Mouse (Mus musculus): Measurements from ENCODE around the gene Dse. TPM values are rescaled to one million over a fixed set of nuclear protein-coding genes. Genes with fewer than 3 reads are reported as not detected.

Gene Dse
- polyA plus RNA-seq, 1 experiment from 2014 or later: 4.5 TPM

DNA sequence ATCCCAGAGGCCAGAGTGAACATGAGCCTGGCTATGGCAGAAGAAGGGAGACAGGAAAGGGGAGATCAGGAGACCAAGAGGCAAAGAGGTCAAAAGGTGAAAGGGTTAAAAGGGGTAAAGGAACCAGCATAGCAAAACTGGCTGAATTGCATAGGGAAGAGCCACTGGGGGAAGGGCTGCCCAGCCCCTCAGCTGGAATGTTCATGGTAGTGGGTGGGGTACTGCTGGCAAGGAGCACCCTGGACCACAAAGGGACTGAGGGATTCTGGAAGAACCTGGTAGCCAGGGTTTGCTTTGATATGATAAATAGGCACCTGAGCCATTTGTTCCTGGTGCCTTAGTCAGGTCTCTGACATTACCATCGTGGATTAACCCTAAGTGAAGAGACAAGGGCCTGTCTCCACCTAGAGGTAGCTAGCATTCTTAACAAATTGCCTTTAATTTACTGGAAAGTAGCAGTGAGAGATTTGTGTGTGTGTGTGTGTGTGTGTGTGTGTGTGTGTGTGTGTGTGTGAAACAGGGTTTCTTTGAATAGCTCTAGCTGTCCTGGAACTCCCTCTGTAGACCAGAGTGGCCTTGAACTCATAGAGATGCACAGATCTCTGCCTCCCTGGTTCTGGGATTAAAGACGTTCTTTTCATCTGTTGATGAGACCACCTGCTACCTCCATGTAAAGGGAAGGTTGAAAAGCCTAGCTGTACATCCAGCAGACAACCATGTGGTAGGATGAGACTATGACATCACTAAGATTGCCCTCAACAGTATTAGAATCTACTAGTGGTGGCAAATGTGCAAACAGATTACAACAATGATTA lies 26.6 kb upstream of the Dse start:
- ATAC-seq: no peak

DNA sequence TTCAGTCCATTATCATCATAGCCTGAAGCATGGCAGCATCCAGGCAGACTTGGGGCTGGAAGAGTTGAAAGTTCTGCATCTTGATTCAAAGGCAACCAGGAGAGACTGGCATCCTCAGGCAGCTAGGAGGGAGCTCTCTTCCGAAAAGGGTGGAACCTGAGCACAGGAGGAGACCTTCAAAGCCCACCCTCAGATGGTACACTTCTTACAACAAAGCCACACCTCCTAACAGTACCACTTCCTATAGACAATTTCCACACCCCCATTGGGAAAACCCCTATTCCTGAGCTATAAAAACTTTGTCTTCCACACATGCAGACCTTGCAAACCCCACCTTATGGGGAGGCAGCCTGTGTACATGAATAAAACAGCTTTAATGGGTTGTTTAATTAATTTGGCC lies 25.9 kb upstream of the Dse start:
- 81% methylated on average over 1 of the region's 1 CpGs for WGBS
- no peak overlapping the region for H3K4me3 ChIP-seq (replicated peaks; ENCODE audit: low read length)

More for the DNA sequence above, 26.6 kb upstream of the Dse start:
- Histone ChIP-seq H3K9me3 (ENCODE audit: control insufficient read depth, low read length) (no peaks in the 10 kb centered on the region), H3K4me2 (ENCODE audit: low read length) (no peak overlapping the region), H3K4me1 (replicated peaks; ENCODE audit: control insufficient read depth, insufficient read depth, low read length) (no peaks in the 10 kb centered on the region), H3K27me3 (replicated peaks; ENCODE audit: control insufficient read depth, insufficient read depth, low read length) (no peaks in the 10 kb centered on the region), H3K4me3 (replicated peaks; ENCODE audit: low read length) (no peak overlapping the region), H3K36me3 (ENCODE audit: control insufficient read depth, insufficient read depth) (no peaks in the 10 kb centered on the region), H3K27ac (ENCODE audit: low read length) (no peak overlapping the region), H3K9ac (replicated peaks; ENCODE audit: low read depth, low read length) (no peak overlapping the region)
- WGBS: 28% methylated on average over 2 of the region's 2 CpGs

DNA sequence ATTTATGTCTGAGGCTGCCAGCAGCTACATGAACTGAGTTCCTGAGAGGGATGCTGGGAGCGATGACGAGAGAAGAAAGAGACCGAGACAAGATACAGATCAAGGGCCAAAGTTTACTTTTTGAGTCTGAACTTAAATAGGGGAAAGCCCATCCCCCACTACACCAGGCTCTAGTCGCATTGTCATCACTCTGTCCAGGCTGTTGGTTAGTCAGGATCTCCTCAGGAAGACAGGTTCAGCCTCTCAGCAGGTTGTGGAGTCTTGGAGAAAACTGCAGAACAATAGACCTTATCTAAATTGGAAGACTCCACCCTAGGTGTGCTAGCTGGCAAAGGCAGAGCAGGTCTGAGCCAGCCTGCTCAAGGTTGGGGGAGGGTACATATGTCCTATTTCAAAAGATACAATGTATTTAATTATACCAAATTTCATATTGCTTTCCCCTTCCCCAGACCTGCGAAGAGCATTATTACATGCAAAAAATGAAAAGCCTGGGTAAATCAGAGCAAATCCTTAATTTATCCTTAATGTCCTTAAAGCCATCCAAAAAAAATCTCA lies 22.7 kb upstream of the Dse start:
- H3K9me3 ChIP-seq (ENCODE audit: control insufficient read depth, low read length): no peaks in the 10 kb centered on the region
- 42% methylated on average over 5 of the region's 5 CpGs for WGBS
- H3K9ac ChIP-seq (replicated peaks; ENCODE audit: low read depth, low read length): no peak overlapping the region
- H3K4me1 ChIP-seq (replicated peaks; ENCODE audit: control insufficient read depth, insufficient read depth, low read length): no peaks in the 10 kb centered on the region
- no peak overlapping the region for H3K4me2 ChIP-seq (ENCODE audit: low read length)
- no peak overlapping the region for H3K4me3 ChIP-seq (replicated peaks; ENCODE audit: low read length)
- no peaks in the 10 kb centered on the region for H3K27me3 ChIP-seq (replicated peaks; ENCODE audit: control insufficient read depth, insufficient read depth, low read length)
- H3K36me3 ChIP-seq (ENCODE audit: control insufficient read depth, insufficient read depth): no peaks in the 10 kb centered on the region
- no peak overlapping the region for H3K27ac ChIP-seq (ENCODE audit: low read length)
- ATAC-seq: no peak

More for the DNA sequence above, 25.9 kb upstream of the Dse start:
- H3K9me3 ChIP-seq (ENCODE audit: control insufficient read depth, low read length): no peaks in the 10 kb centered on the region
- no peaks in the 10 kb centered on the region for H3K4me1 ChIP-seq (replicated peaks; ENCODE audit: control insufficient read depth, insufficient read depth, low read length)
- H3K27me3 ChIP-seq (replicated peaks; ENCODE audit: control insufficient read depth, insufficient read depth, low read length): no peaks in the 10 kb centered on the region
- no peak for ATAC-seq
- H3K9ac ChIP-seq (replicated peaks; ENCODE audit: low read depth, low read length): no peak overlapping the region
- no peaks in the 10 kb centered on the region for H3K36me3 ChIP-seq (ENCODE audit: control insufficient read depth, insufficient read depth)
- H3K27ac ChIP-seq (ENCODE audit: low read length): no peak overlapping the region
- no peak overlapping the region for H3K4me2 ChIP-seq (ENCODE audit: low read length)

DNA sequence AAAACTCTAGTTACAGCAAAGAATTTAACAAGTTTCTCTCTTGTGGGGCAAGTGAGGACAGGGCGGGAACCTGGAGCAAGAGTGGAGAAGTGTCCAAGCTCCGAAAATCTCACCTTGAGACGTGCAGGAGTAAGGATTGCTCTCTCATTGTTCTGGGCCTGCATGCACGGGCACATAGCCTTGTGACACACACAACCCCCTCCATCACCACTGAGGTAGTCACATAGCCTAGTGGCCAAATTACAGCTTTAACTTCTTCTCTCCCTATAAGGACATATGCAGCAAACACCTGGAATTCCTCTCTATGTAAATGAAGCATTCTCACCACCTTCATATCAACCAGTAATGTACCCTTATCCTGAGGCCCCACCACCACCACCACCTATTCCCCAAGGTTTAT lies 22.0 kb upstream of the Dse start:
- Histone ChIP-seq H3K9me3 (ENCODE audit: control insufficient read depth, low read length) (no peaks in the 10 kb centered on the region), H3K27me3 (replicated peaks; ENCODE audit: control insufficient read depth, insufficient read depth, low read length) (no peaks in the 10 kb centered on the region), H3K4me1 (replicated peaks; ENCODE audit: control insufficient read depth, insufficient read depth, low read length) (no peaks in the 10 kb centered on the region), H3K4me3 (replicated peaks; ENCODE audit: low read length) (no peak overlapping the region), H3K9ac (replicated peaks; ENCODE audit: low read depth, low read length) (no peak overlapping the region), H3K27ac (ENCODE audit: low read length) (no peak overlapping the region), H3K4me2 (ENCODE audit: low read length) (no peak overlapping the region), H3K36me3 (ENCODE audit: control insufficient read depth, insufficient read depth) (no peaks in the 10 kb centered on the region)
- no peak for ATAC-seq
- WGBS: 78% methylated on average over 4 of the region's 4 CpGs

- no peak overlapping the region for H3K27ac ChIP-seq (ENCODE audit: low read length)
- no peak overlapping the region for H3K9ac ChIP-seq (replicated peaks; ENCODE audit: low read depth, low read length)
- H3K4me3 ChIP-seq (replicated peaks; ENCODE audit: low read length): no peak overlapping the region
- 55% methylated on average over 3 of the region's 3 CpGs for WGBS
- H3K4me1 ChIP-seq (replicated peaks; ENCODE audit: control insufficient read depth, insufficient read depth, low read length): no peaks in the 10 kb centered on the region
- no peak for ATAC-seq
- no peaks in the 10 kb centered on the region for H3K36me3 ChIP-seq (ENCODE audit: control insufficient read depth, insufficient read depth)
- no peak overlapping the region for H3K4me2 ChIP-seq (ENCODE audit: low read length)
- H3K9me3 ChIP-seq (ENCODE audit: control insufficient read depth, low read length): no peaks in the 10 kb centered on the region
- H3K27me3 ChIP-seq (replicated peaks; ENCODE audit: control insufficient read depth, insufficient read depth, low read length): no peaks in the 10 kb centered on the region
These were observed 16.1 kb upstream of the Dse start for GRCm38 (mm10) chr10:34223660-34224059.

GRCm38 (mm10) chr10:34221909-34222620 lies 14.6 kb upstream of the Dse start:
- WGBS: 60% methylated on average over 3 of the region's 3 CpGs
- Histone ChIP-seq H3K9me3 (ENCODE audit: control insufficient read depth, low read length) (no peaks in the 10 kb centered on the region), H3K9ac (replicated peaks; ENCODE audit: low read depth, low read length) (no peak overlapping the region), H3K36me3 (ENCODE audit: control insufficient read depth, insufficient read depth) (no peaks in the 10 kb centered on the region), H3K4me2 (ENCODE audit: low read length) (no peak overlapping the region), H3K4me3 (replicated peaks; ENCODE audit: low read length) (no peak overlapping the region), H3K27me3 (replicated peaks; ENCODE audit: control insufficient read depth, insufficient read depth, low read length) (no peaks in the 10 kb centered on the region), H3K4me1 (replicated peaks; ENCODE audit: control insufficient read depth, insufficient read depth, low read length) (no peaks in the 10 kb centered on the region), H3K27ac (ENCODE audit: low read length) (no peak overlapping the region)
- ATAC-seq: no peak

DNA sequence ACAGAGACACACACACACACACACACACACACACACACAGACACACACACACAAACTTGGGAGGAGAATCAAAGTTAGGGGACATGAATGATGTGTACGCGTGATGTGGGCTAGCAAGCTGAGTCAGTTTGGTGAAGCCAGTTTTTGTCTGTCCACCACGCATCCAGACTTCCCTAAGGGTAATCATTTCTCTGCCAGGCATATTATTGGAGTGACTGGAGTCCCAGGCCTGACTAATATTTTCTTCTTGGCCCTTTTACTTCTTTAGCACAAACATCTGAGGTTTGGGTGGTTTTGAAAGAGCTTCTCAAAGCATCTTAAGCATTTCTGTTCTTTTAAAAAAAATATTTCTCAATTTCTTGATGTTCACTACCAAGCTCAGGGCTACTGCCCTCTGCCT lies 10.7 kb upstream of the Dse start:
- Histone ChIP-seq H3K36me3 (ENCODE audit: control insufficient read depth, insufficient read depth) (no peaks in the 10 kb centered on the region), H3K4me3 (replicated peaks; ENCODE audit: low read length) (no peak overlapping the region), H3K27me3 (replicated peaks; ENCODE audit: control insufficient read depth, insufficient read depth, low read length) (no peaks in the 10 kb centered on the region), H3K4me1 (replicated peaks; ENCODE audit: control insufficient read depth, insufficient read depth, low read length) (no peaks in the 10 kb centered on the region), H3K9ac (replicated peaks; ENCODE audit: low read depth, low read length) (no peak overlapping the region), H3K27ac (ENCODE audit: low read length) (no peak overlapping the region), H3K9me3 (ENCODE audit: control insufficient read depth, low read length) (no peaks in the 10 kb centered on the region), H3K4me2 (ENCODE audit: low read length) (no peak overlapping the region)
- ATAC-seq: no peak
- 94% methylated on average over 3 of the region's 3 CpGs for WGBS

DNA sequence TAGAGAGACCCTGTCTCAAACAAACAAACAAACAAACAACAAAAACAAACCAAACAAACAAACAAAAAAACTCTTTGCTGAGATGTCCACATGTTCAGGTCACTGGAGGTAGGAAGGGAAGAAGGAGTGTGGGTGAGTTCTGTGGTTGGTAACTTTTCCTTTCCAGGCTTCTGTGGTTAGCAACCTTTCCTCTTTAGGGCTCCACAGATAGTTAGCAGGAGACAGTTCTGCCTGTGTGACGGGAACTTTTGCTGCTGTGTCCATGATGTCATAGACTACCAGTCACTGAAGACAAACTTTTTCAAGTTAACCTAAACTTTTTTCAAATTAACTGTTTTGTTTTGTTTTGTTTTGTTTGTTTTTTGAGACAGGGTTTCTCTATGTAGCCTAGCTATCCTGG lies 8.2 kb upstream of the Dse start:
- Histone ChIP-seq H3K27ac (ENCODE audit: low read length) (no peak overlapping the region), H3K9ac (replicated peaks; ENCODE audit: low read depth, low read length) (no peak overlapping the region), H3K27me3 (replicated peaks; ENCODE audit: control insufficient read depth, insufficient read depth, low read length) (no peaks in the 10 kb centered on the region), H3K9me3 (ENCODE audit: control insufficient read depth, low read length) (no peaks in the 10 kb centered on the region), H3K4me1 (replicated peaks; ENCODE audit: control insufficient read depth, insufficient read depth, low read length) (no peaks in the 10 kb centered on the region), H3K36me3 (ENCODE audit: control insufficient read depth, insufficient read depth) (no peaks in the 10 kb centered on the region), H3K4me2 (ENCODE audit: low read length) (no peak overlapping the region), H3K4me3 (replicated peaks; ENCODE audit: low read length) (no peak overlapping the region)
- no peak for ATAC-seq
- 75% methylated on average over 1 of the region's 1 CpGs for WGBS

- no peak for ATAC-seq
- H3K36me3 ChIP-seq (ENCODE audit: control insufficient read depth, insufficient read depth): no peaks in the 10 kb centered on the region
- no peak overlapping the region for H3K9ac ChIP-seq (replicated peaks; ENCODE audit: low read depth, low read length)
- no peak overlapping the region for H3K27ac ChIP-seq (ENCODE audit: low read length)
- no peaks in the 10 kb centered on the region for H3K9me3 ChIP-seq (ENCODE audit: control insufficient read depth, low read length)
- H3K27me3 ChIP-seq (replicated peaks; ENCODE audit: control insufficient read depth, insufficient read depth, low read length): no peaks in the 10 kb centered on the region
- H3K4me3 ChIP-seq (replicated peaks; ENCODE audit: low read length): no peak overlapping the region
- H3K4me2 ChIP-seq (ENCODE audit: low read length): no peak overlapping the region
- H3K4me1 ChIP-seq (replicated peaks; ENCODE audit: control insufficient read depth, insufficient read depth, low read length): peaks cover 9% of the 10 kb centered on the region; the same call in 1 of the 2 replicates
These were observed 2.4 kb upstream of the Dse start for GRCm38 (mm10) chr10:34209951-34210350.
